Mouse (Mus musculus) hindbrain, postnatal 0 days (tissue): ENCODE results near the gene Emc7. TPM values are rescaled to one million over a fixed set of nuclear protein-coding genes. Genes with fewer than 3 reads are reported as not detected.

ENCODE experiments used
- ATAC-seq: fragments of 200-750 bp; cut with Nextera tagmentation; 2 replicates; pipeline ENCODE4 v1.8.0; 2017; ENCODE audit warnings: mild to moderate bottlenecking, moderate TSS enrichment, moderate library complexity
- DNase-seq: peaks from one replicate; pipeline ENCODE4 v3.0.0-alpha.2; 2015; ENCODE audit warnings: low spot score
- H3K27ac ChIP-seq: fragments of 300-500 bp; sonication (generic); 2 replicates; pipeline ENCODE4 v1.5.1; 2014; ENCODE audit warnings: mild to moderate bottlenecking
- H3K27me3 ChIP-seq: fragments of 300-500 bp; sonication (generic); 2 replicates; pipeline ENCODE4 v1.6.1; 2014; ENCODE audit warnings: low read length, mixed read lengths; ENCODE audit not compliant: insufficient read depth
- H3K36me3 ChIP-seq: fragments of 300-500 bp; sonication (generic); 2 replicates; pipeline ENCODE4 v1.6.1; 2014; ENCODE audit warnings: low read length, mixed read lengths; ENCODE audit not compliant: insufficient read depth
- H3K4me1 ChIP-seq: fragments of 300-500 bp; sonication (generic); 2 replicates; pipeline ENCODE4 v1.6.1; 2014; ENCODE audit warnings: antibody characterized with exemption, low read length, mixed read lengths; ENCODE audit not compliant: insufficient read depth
- H3K4me2 ChIP-seq: fragments of 300-500 bp; sonication (generic); 2 replicates; pipeline ENCODE4 v1.6.1; 2014; ENCODE audit warnings: low read depth, mild to moderate bottlenecking, low read length, moderate library complexity, mixed read lengths
- H3K4me3 ChIP-seq: fragments of 300-500 bp; sonication (generic); 2 replicates; pipeline ENCODE4 v1.5.1; 2014; ENCODE audit warnings: low read length
- H3K9ac ChIP-seq: fragments of 300-500 bp; sonication (generic); replicated peaks from 2 replicates; pipeline ENCODE4 v1.6.1; 2014; ENCODE audit warnings: mild to moderate bottlenecking, low read length, moderate library complexity, mixed read lengths
- H3K9me3 ChIP-seq: fragments of 300-500 bp; sonication (generic); 2 replicates; pipeline ENCODE4 v1.6.1; 2016; ENCODE audit warnings: low read length, mixed read lengths
- CTCF ChIP-seq: IDR thresholded peaks from 2 replicates; pipeline ENCODE4 v1.5.1; 2016; ENCODE audit warnings: antibody characterized with exemption, control low read depth, low read depth
- WGBS: fragments of 180-500 bp; shearing (Covaris S2); extraction: QIAGEN DNeasy Blood & Tissue Kit; methylation state at CpG from one replicate; pipeline ENCODE4 v1.1.7; 2014; 5-methylcytosine and 5-hydroxymethylcytosine counted together
- polyA plus RNA-seq: library from polyadenylated mRNA; unstranded; fragments of >200 nt; fragmentation: Nextera tagmentation; extraction: Ambion mirVana; gene quantifications from 2 replicates; pipeline ENCODE4 v1.2.1, GENCODE M21; 2015
- total RNA-seq: library from RNA; depleted of rRNA; stranded (reverse); fragments of >200 nt; gene quantifications from 2 replicates; pipeline ENCODE4 v1.2.3, GENCODE M21; 2014; rRNA removed

Gene Emc7
- total and polyA plus RNA-seq, 2 experiments from 2014 or later = 15.9 to 37.8 TPM

DNA sequence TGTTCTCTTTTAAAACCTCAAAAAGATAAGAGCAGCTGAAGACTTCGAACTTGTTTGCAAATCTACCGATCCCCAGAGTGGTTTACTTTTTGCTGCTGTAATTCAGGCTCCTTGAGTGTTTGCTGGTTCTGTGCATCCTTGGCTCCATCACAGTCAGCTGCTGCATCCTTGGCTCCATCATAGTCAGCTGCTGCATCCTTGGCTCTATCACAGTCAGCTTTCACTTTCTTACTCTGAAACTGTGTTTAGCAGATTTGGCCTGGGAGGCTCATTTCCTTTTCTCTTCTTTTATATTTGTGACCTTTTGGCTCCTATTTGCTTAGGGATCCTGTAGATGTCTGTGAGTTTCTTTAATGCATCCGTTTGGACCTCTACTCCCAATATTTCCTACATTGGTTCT lies 62.4 kb downstream of the Emc7 start:
- Histone ChIP-seq H3K4me3 (no peak overlapping the region), H3K9ac (no peak overlapping the region), H3K4me1 (no peaks in the 10 kb centered on the region), H3K4me2 (no peak overlapping the region), H3K27ac (no peak overlapping the region), H3K27me3 (no peaks in the 10 kb centered on the region), H3K9me3 (no peaks in the 10 kb centered on the region), H3K36me3 (no peaks in the 10 kb centered on the region)
- WGBS = 96% methylated on average over 3 of the region's 3 CpGs
- DNase-seq (no peak), ATAC-seq (no peak)
- TF ChIP-seq CTCF = no peak

DNA sequence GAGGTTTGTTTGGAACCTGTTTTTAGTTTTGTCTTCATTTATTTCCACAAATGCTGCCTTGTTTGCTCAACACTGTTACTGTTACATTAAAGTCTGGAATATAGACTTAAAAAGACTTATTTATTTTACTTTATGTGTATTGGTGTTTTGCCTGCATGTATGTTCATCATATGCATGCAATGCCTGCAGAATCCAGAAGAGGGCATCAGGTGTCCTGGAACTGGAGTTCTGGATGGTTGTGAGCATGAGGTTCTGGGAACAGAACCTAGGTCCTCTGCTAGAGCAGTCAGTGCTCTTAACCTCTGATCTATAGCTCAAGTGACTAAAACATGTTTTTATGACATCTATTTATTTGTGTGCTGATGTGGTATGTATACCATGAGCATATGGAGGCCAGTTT lies 63.7 kb downstream of the Emc7 start:
- no peak overlapping the region for H3K27ac ChIP-seq
- H3K9me3 ChIP-seq = no peaks in the 10 kb centered on the region
- no peaks in the 10 kb centered on the region for H3K27me3 ChIP-seq
- no peaks in the 10 kb centered on the region for H3K36me3 ChIP-seq
- TF ChIP-seq CTCF = 0 out of 2 replicates have a peak, but pooled peaks have one; percentile 2
- no peak overlapping the region for H3K9ac ChIP-seq
- H3K4me2 ChIP-seq = no peak overlapping the region
- H3K4me3 ChIP-seq = no peak overlapping the region
- no peaks in the 10 kb centered on the region for H3K4me1 ChIP-seq
- no peak for ATAC-seq
- DNase-seq = no peak

DNA sequence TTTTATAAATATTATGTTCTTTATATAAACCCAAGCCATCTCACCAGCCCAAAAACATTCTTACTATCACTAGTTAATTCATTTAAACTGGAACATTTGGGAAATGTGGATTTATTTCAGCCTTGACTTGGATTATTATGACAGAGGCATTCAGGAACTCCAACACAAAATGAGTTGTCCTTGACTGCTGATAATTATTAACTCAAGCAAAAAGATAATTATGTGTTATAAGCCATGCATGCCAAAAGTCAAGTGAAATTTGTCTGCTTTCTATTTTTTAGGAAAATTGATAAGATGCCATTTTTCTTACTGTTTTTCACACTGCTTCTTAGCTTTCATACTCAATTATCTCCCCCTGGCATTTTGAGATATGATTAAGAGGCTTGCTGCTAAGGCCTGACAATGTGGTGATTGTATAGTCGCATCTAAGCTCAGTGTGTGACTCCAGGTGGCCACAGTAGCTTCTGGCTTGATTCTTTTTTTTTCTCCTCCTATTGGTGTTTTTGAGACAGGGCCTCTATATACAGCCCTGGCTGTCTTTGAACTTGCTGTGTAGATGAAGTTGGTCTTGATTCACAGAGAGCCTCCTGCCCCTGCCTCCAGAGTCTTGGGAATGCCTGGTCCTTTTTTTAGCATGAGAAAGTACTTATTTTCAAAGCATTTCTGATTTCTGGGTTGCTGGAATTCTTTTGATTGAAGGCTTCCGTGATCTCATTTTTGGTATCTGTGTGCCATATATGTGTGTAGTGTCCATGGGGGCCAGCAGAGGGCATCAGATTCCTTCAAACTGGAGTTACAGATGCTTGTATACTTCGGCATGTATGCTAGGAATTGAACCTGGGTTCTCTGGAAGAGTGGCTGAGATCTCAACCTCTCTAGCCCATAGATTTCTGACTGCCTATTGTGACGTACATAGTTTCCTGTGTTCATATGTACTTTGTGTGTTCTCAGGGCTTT lies 66.0 kb downstream of the Emc7 start:
- Histone ChIP-seq H3K4me1 (no peaks in the 10 kb centered on the region), H3K4me2 (no peak overlapping the region), H3K9me3 (no peaks in the 10 kb centered on the region), H3K27ac (no peak overlapping the region), H3K4me3 (no peak overlapping the region), H3K36me3 (no peaks in the 10 kb centered on the region), H3K27me3 (no peaks in the 10 kb centered on the region), H3K9ac (no peak overlapping the region)
- no peak for ATAC-seq
- TF ChIP-seq CTCF = peak; percentile 31; the same call in 1 of the 2 replicates
- DNase-seq = no peak
- WGBS = 83% methylated on average over 4 of the region's 4 CpGs

Other genes starting within 250 kb of the Emc7 start
- 21.3 and 44.7 TPM in 2 replicates for gene Lpcat4, start 215.5 kb upstream of the Emc7 start, total RNA-seq
- gene Lpcat4, start 215.5 kb upstream of the Emc7 start, polyA plus RNA-seq = 20.8 and 22.8 TPM in 2 replicates
- gene Nutm1, start 195.7 kb upstream of the Emc7 start, total RNA-seq = 0.05 TPM in 1 of 2 replicates, not detected in the other
- gene Nutm1, start 195.7 kb upstream of the Emc7 start, polyA plus RNA-seq = 0.06 and 0.11 TPM in 2 replicates
- 61.0 and 115 TPM in 2 replicates for gene Nop10, start 193.1 kb upstream of the Emc7 start, total RNA-seq
- 177 and 183 TPM in 2 replicates for gene Nop10, start 193.1 kb upstream of the Emc7 start, polyA plus RNA-seq
- 55.5 and 68.2 TPM in 2 replicates for gene Slc12a6, start 189.2 kb upstream of the Emc7 start, total RNA-seq
- gene Slc12a6, start 189.2 kb upstream of the Emc7 start, polyA plus RNA-seq = 12.6 and 13.6 TPM in 2 replicates
- gene Gm21985, start 188.7 kb upstream of the Emc7 start, total RNA-seq = not detected in 2 replicates
- gene Gm21985, start 188.7 kb upstream of the Emc7 start, polyA plus RNA-seq = not detected in 2 replicates
- 123 and 151 TPM in 2 replicates for gene Emc4, start 87.0 kb upstream of the Emc7 start, total RNA-seq
- 239 and 246 TPM in 2 replicates for gene Emc4, start 87.0 kb upstream of the Emc7 start, polyA plus RNA-seq
- gene Katnbl1, start 75.8 kb upstream of the Emc7 start, total RNA-seq = 11.4 and 16.2 TPM in 2 replicates
- gene Katnbl1, start 75.8 kb upstream of the Emc7 start, polyA plus RNA-seq = 21.4 and 23.3 TPM in 2 replicates
- gene Chrm5, start 25.8 kb downstream of the Emc7 start, total RNA-seq = 2.8 and 3.5 TPM in 2 replicates
- 1.3 and 1.5 TPM in 2 replicates for gene Chrm5, start 25.8 kb downstream of the Emc7 start, polyA plus RNA-seq
- 6.8 and 10.9 TPM in 2 replicates for gene Aven, start 38.0 kb downstream of the Emc7 start, total RNA-seq
- 3.0 and 3.3 TPM in 2 replicates for gene Aven, start 38.0 kb downstream of the Emc7 start, polyA plus RNA-seq